Mouse (Mus musculus) cerebellum, adult 9-11 months (tissue): ENCODE data around the gene Trim45.

ENCODE experiments used
- DNase-seq: peaks from one replicate; pipeline ENCODE4 v3.0.0; 2022

The Trim45 gene

DNA sequence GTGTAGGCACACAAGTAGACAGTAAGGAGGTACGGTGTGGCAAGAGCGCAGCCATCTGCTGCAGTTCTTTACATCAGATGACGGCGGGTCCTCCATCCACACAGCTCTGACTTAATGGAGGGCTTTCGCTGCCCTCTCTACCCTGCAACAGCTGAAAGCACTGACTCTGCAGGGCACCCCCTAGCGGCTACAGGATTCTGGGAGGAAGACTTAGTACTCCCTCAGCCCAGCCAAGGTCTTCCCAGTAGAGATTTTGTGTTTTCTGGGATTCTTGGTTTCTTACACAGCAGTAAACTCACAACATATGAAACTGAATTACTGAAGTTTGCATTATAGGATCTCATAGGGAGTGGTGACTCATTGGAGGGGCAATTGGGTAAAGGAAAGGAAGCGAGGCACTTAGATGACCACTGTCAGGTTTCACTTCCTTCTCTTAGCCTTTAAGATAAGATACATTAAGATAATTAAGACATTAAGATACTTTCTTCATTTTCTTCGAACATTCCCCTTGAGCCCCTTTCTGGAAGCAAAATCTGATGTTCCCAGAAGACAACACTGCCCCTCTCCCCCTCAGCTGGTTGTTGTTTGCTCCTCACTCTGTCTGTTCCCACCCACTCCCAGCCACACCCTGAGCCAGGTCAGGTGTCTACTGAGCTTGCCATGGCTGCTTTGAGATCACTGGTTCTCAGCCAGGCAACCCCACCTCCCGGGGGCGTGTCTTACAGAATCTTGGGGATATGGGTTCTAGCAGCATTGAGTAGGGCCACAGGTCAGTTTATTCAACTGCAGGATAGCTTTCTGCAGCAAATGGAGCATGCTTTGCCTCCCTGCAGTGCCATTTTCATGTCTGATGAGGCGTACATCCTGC lies 10.3 kb downstream of the Trim45 start:
- no peak for DNase-seq

DNA sequence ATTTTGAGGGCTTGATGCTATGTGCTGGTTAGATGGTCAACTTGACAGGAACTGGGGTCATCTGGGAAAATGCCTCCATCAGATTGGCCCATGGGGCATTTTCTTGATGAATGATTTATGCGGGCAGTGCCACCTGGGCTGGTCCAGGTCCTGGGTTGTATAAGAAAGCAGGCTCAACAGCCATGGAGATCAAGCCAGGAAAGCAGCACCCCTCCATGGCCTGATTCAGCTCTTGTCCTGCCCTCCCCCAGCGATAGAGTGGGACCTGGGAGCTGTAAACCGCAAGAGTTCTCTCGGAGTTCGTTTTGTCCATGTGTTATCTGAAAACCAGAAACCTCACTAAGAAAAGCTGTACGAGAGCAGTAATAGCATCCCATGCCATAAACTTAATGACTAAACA lies 13.5 kb downstream of the Trim45 start:
- no peak for DNase-seq

DNA sequence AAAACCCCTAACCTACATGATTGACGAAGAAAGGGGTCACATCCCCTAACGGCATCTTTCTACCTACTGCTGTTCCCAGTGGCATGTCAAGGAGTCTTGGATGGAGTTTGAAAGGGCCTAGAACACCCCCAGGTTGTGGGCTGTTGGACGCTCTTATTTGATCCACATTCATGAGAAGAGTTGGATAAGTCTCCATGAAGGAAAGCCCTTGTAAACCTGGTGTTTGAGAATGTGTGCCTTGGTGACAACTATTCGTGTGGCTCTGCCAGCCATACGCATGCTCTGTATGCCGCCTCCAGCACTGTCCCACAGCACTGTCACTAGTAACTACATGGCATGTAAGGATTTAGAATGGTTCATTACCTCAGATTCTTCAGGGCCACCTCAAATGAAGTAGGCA lies 14.2 kb downstream of the Trim45 start:
- DNase-seq: no peak

DNA sequence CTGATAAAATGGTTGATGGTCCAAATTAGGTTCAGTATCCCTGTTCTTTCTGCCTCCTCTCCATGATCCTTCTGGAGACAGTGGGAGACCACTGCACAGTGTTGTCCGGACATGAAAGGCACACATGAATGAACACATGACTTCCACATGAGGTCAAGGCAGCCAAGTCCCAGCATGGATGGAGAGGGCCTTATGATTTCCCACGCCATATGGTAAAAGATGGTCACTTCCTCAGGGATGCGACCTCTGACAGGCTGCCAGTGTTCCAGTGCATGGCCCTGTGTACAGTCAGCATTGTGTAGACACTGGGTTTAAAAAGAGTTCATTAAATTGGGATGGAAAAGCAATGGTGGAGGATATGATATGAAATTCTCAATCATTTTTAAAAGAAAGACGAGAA lies 16.2 kb downstream of the Trim45 start:
- no peak for DNase-seq

DNA sequence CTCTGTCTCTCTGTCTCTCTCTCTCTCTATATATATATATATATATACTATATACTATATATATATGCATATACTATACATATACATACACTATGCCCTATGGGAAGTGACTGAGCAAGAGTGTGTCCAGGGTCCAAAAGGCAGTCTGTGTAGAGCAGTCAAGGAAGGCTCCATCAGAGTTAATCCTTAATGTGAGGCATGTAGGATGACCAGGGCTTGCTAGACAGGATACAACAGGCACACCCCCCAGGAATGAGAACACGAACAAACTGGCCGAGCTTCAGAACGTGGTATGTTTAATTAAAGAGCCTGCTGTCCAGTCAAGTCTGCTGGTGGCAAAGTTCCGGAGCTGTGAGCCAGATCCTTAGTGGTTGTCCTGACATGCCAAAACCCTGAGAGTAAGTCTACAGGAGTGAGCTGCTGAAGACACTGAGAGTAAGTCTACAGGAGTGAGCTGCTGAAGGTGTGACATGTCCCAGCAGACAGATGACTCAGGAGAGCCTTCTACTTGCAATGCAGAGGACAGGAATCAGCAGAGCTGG lies 18.6 kb downstream of the Trim45 start:
- DNase-seq: no peak

DNA sequence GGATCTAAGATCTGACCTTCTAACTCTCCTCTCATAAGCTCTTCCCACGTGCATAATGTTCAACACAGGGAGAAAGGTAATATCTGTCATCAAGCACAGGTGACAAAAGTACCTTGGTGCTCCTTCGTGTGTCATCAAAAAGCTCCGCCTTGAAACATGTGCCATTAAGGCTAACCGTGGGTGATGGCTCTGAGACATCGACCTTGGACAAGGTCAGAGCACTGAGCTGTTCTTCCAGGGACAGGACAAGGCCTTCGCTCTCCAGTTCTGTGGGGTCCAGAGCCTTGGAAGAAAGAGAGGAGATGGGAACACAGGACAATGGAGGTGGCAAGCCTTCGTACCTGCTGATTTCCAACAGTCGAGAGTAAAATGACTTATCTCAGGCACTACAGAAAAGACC lies 25.3 kb downstream of the Trim45 start:
- DNase-seq: no peak

DNA sequence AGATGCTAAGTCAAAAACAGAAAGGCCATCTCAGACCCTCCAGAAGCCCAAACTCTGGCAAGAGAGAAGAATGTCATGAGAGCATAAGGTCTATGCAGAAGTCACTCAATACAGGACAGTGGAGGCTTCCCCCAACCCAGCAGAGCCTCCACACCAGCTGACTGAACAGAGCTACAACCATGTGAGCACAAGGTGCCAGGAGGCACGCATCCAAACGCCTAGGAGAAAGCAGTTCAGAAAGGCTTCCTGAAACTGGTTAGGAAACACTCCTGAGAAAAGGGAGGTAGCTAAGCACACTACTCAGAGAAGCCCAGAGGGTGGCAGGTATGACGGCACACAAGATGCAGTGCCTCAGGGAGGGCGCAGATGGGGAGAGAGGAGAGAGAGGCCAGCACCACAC lies 29.5 kb downstream of the Trim45 start:
- DNase-seq: no peak

DNA sequence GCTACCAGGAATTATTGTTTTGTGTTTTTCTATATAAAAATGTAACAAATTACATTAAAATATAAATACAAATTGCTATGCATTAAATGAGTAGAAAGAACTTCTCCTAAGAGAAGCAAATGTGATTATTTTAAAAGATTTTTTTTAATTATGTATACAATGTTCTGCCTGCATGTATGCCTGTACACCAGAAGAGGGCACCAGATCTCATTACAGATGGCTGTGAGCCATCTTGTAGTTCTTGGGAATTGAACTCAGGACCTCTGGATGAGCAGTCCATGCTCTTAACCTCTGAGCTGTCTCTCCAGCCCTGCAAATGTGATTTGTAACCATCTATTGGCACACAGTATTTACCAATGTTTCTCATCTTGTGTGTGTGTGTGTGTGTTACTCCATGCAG lies 32.6 kb downstream of the Trim45 start:
- DNase-seq: no peak

DNA sequence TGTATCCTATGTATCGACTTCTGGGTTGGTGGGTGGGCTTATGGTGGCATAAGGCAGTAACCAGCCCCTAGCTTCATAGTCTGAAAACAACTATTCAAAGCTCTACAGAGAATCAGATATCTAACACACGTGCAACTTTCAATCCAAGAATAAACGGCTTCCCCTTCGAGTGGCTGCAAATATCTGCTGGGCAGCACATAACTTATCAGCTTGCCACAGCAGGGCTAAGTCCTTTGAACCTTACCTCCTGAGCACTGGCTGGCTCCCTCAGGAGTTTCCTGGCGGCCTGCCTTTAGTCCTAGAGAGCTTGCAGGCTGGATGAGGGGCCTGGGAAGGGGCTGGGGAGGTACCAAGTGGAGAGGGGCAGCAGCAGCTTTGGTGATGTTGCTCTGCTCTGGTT lies 39.0 kb downstream of the Trim45 start:
- no peak for DNase-seq

DNA sequence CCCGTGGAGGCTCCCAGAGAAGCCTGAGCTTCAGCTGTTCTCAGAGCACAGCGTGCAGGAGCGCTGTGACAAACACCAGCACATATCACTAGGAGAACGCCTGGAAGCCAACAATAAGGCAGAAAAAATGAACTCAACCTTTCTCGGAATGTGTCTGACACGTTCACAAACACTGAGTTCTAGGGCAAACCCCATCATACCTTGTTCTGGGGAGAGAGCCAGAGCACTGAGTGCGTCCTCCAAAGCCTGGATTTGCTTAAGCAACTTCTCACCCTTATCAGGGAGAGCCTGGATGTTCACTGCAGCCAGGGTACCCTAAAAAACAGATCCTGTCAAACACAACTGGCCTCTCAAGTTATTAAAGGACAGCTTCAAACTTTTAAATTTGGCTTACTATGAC lies 39.5 kb downstream of the Trim45 start:
- no peak for DNase-seq

DNA sequence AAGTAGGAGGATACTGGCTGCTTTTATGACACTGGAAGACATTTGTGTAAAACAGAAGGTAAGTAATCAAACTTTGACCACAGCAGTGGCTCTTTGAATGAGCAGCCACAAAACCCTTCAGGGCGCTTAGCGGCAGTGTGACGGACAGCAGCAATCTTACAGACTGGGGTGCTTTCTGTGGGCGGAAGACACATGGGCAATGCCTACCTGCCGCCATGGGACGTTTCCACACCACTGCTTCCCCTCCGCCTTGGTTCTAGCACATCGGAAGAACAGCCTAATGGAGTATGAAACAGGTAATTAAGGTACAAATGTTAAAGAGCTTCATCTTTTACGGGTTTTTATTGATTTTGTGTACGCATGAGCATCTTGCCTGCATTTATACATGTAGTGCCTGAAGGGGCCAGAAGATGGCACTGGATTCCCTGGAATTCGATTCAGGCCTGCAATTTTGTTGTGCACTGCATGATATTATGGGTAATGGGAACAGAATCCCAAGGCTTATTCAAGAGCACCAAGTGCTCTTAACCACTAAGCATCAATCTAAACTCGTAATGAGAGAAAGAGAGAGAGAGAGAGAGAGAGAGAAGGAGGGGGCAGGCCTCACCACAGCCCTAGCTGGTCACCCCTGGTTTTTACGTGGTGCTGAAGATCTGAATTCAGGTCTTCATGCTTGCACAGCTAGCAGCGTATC lies 42.0 kb downstream of the Trim45 start:
- DNase-seq: no peak

DNA sequence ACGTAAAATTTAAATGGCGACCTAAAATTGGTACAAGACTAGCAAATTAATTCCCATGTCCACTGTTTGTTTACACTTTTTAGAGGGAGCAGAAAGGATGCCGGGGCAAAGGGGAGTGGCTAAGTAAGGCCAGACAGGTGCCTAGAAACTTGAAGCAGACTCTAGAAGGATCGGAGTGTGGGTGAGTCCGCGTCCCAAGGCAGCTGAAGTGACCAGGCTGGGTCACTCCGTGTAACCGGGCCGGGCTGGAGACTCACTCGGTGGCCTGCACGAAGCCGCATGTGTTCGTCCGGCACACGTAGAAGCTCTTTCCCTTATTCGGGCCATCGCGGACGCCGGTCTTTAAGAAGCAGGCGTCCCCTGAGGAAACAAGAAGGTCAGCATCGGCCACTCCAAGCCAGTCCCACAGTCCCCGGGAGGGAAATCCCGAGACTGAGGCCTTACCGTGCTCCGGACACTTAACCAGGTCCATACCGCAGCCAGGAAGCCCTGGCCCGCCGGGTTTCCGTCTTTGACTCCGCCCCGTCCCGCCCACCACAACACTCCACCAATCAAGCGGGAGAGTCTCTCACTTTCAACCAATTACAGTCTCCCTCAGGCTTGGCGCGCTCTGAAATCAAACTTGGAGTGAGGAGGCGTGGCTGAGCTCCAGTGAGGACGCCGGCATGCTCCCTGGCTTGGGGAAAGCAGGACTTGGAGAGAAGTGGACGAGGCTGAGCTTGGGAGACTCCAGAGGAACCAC lies 47.3 kb downstream of the Trim45 start, which contains the start of gene Ttf2:
Gene Ttf2, minus strand, starts transcription at position 488 of the 742 bp plus-strand sequence.
- DNase-seq: peak; percentile 86

DNA sequence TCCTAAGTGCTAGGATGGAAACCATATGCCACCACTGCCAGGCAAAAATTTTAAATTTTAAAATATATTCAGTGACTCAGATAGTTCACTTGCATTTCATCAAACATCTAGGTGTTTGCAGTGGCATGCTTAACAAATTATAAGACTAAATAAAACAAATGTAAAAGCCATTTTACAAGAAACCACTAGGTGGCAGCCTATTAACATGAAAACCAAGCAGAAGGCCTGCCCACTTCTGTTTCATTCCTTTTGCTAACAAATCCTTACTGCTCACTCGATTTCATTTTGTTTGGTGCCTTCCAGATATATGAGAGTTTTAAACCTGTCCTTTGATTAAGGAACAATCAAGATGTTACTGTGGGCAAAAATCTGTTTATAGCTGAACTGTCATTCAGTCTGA lies 51.9 kb downstream of the Trim45 start:
- no peak for DNase-seq

DNA sequence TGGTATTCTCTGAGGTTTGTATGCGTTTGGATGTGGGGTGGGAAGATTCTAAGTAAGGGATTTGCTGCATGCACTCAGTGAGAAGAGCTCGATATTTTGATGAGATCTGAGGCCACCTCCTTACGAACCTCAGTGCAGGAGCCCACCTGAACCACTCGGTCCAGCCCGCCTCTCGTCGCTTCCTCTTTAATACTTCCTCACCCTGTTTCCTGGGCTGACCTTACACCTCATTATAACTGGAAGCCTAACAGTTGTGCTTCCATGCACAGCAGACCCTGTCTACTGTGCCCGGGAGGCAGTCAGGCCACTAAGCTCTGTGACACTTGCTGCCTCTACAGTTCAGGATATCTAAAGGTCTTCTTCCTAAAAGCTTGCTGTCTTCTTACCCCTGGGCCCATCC lies 57.3 kb downstream of the Trim45 start:
- no peak for DNase-seq
